Mouse (Mus musculus): ENCODE measurements around the gene Gpr156.

DNA sequence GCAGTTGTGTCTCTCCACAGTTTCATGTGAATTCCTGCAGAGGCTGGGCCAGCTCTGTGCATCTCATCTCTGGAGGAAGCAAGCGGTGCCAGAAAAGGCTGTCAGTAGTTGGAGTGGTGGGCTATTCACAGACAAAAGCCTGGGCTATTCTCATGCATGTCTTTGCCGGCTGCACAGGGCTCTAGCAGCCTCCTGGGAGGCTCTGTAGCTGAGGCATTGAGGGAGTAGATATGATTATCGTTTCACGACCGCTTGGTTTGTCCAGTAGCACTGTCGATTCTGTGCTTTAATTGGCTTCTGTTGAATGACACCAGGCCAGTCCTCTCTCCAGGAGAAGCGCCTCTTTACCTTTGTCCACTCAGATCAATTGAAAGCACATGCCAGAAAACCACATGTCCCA is 9.8 kb downstream of the Gpr156 start:
- TF ChIP-seq CTCF (conservative IDR thresholded peaks at IDR 0.05; ENCODE audit: low read length) = no peak
- no peak for TF ChIP-seq POU5F1 (IDR thresholded peaks at IDR 0.05; ENCODE audit: borderline replicate concordance, low read length)
- TF ChIP-seq NANOG (IDR thresholded peaks at IDR 0.05; ENCODE audit: borderline replicate concordance, low read length) = no peak

Measured in E14TG2a.4 (cell line).